Mouse (Mus musculus) heart, postnatal 0 days (tissue): ENCODE results near the gene Tead3.

Experiments
- CTCF ChIP-seq: IDR thresholded peaks from 2 replicates; pipeline ENCODE4 v1.5.1; 2016; ENCODE audit warnings: antibody characterized with exemption, control low read depth, low read depth
- EP300 ChIP-seq: IDR thresholded peaks from 2 replicates; pipeline ENCODE4 v1.6.1; 2016; ENCODE audit warnings: antibody characterized with exemption, low read depth

DNA sequence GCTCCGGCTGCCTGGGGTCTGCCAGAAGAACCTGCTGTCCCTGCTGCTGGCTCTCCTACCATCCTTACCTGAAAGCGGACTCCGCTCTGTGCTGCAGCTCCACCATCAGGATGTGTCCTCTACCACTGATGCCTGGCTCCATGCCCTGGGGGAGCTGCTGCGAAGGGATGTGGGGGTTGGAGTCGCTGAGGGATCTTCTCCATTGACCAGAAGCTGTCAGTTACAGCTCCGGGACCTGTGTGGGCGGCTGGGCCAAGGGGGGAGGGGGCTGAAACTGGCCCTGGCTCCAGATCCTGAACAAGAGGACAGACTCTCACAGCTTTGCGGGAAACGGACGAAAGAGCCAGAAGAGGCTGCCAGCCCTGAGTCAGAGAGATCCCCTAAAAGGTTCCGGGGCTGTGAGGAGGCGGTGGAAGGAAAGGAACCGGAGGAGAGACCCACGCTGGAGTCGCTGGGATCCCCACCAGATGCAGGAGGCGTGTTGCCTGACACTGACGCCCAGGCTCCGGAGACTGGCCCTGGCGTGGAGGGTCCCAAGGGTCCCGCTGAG, 34.9 kb downstream of the Tead3 start:
- TF ChIP-seq CTCF (no peak), EP300 (no peak)
